Mouse (Mus musculus) cortical plate, adult 2 months (tissue): ENCODE data around the gene Mmp9.

ENCODE experiments used
- CTCF ChIP-seq: fragments of 200-500 bp; IDR thresholded peaks from 2 replicates; pipeline ENCODE4 v1.5.1; 2011; ENCODE audit warnings: mild to moderate bottlenecking, control low read depth, low read length; ENCODE audit not compliant: insufficient read depth; ENCODE audit errors: extremely low read depth
- POLR2A ChIP-seq: fragments of 200-500 bp; IDR thresholded peaks from 2 replicates; pipeline ENCODE4 v1.6.1; 2011; ENCODE audit warnings: mild to moderate bottlenecking, low read length, control low read depth; ENCODE audit not compliant: insufficient read depth; ENCODE audit errors: extremely low read depth

- TF ChIP-seq CTCF (no peak), POLR2A (peak; percentile 60)
Measured at GRCm38 (mm10) chr2:164967761-164968440, 27.3 kb downstream of the Mmp9 start.
